Mouse (Mus musculus) gastrocnemius, adult 2 months (tissue): Measurements from ENCODE around the gene Ppp1r1a. TPM values are rescaled to one million over a fixed set of nuclear protein-coding genes. Genes with fewer than 3 reads are reported as not detected.
A peak's percentile ranks its signal among the peaks of the same experiment; 100 is the strongest.

Experiments
- DNase-seq: peaks from one replicate; pipeline ENCODE4 v3.0.0; 2022
- H3K27ac ChIP-seq: fragments of 200-600 bp; 2 replicates; pipeline ENCODE4 v1.8.1; 2022; ENCODE audit warnings: mild to moderate bottlenecking
- H3K4me3 ChIP-seq: fragments of 200-600 bp; 2 replicates; pipeline ENCODE4 v1.8.1; 2022; ENCODE audit warnings: mild to moderate bottlenecking, moderate library complexity
- CTCF ChIP-seq: fragments of 200-600 bp; IDR thresholded peaks from 2 replicates; pipeline ENCODE4 v1.8.1; 2022; ENCODE audit warnings: antibody characterized with exemption, mild to moderate bottlenecking, moderate library complexity
- intact Hi-C: fragments of 180-260 bp; cut with DNase I; formaldehyde crosslinking; loops from one replicate; pipeline ENCODE4 v1.15.1; 2025
- long read RNA-seq, 2 experiments: library from polyadenylated mRNA; stranded (forward); transcript quantifications; one replicate each; pipeline ENCODE4 v2.0.0; 2021
- total RNA-seq, 2 experiments: library from RNA; stranded (reverse); gene quantifications; 2 replicates each; pipeline ENCODE4 v1.2.3; 2021

The Ppp1r1a gene
- total RNA-seq, result 100 to 1,000 TPM in 1 of 2 experiments, 10 to 100 TPM in 1; 67.6 to 107 TPM
- long read RNA-seq, experiment 1, transcript Ppp1r1a-201 (7 exons, 1,306 nt), result major isoform, 151 of 158 reads
- long read RNA-seq, experiment 1, partial matches to known transcripts, result 4 of 158 reads
- long read RNA-seq, experiment 1, other reads (novel, unspliced or antisense), result 2 of 158 reads
- long read RNA-seq, experiment 2, transcript Ppp1r1a-201 (7 exons, 1,306 nt), result major isoform, 116 of 129 reads
- long read RNA-seq, experiment 2, partial matches to known transcripts, result 3 of 129 reads
- long read RNA-seq, experiment 2, other reads (novel, unspliced or antisense), result 7 of 129 reads

- TF ChIP-seq CTCF, result no peak
- DNase-seq, result peak; percentile 85
- peak within 1 kb of the TSS; percentile 76 for H3K4me3 ChIP-seq
- H3K27ac ChIP-seq, result peak within 1 kb of the TSS; percentile 92
- intact Hi-C loops, result no loop called here
Observed at GRCm38 (mm10) chr15:103537822-103538213, at the start of gene Ppp1r1a. Gene Ppp1r1a, minus strand, starts transcription at chr15:103538003.

GRCm38 (mm10) chr15:103585876-103586275, 48.1 kb upstream of the Ppp1r1a start:
- DNase-seq, result no peak
- no peak for TF ChIP-seq CTCF
- H3K27ac ChIP-seq, result no peak overlapping the region
- intact Hi-C loops, result no loop called here
- H3K4me3 ChIP-seq, result no peak overlapping the region

- intact Hi-C loops, result no loop called here
- no peak within 1 kb of the TSS for H3K27ac ChIP-seq
- no peak for TF ChIP-seq CTCF
- DNase-seq, result no peak
- no peak within 1 kb of the TSS for H3K4me3 ChIP-seq
Observed at GRCm38 (mm10) chr15:103564981-103565380, 27.2 kb upstream of the Ppp1r1a start, which contains the start of gene Glycam1. Gene Glycam1, minus strand, starts transcription at chr15:103565081.

- no peak for DNase-seq
- Histone ChIP-seq H3K27ac (no peak overlapping the region), H3K4me3 (no peak overlapping the region)
- intact Hi-C loops, result no loop called here
- TF ChIP-seq CTCF, result peak; percentile 73
Observed at GRCm38 (mm10) chr15:103552096-103552690, 14.4 kb upstream of the Ppp1r1a start.

- no peak overlapping the region for H3K4me3 ChIP-seq
- DNase-seq, result no peak
- intact Hi-C loops, result no loop called here
- no peak overlapping the region for H3K27ac ChIP-seq
- TF ChIP-seq CTCF, result no peak
Observed at GRCm38 (mm10) chr15:103551053-103551452, 13.2 kb upstream of the Ppp1r1a start.

GRCm38 (mm10) chr15:103549475-103549874, 11.7 kb upstream of the Ppp1r1a start:
- intact Hi-C loops, result no loop called here
- no peak for TF ChIP-seq CTCF

GRCm38 (mm10) chr15:103547983-103548382, 10.2 kb upstream of the Ppp1r1a start:
- Histone ChIP-seq H3K27ac (no peak overlapping the region), H3K4me3 (no peak overlapping the region)
- no peak for DNase-seq
- intact Hi-C loops, result no loop called here
- peak; percentile 32; the same call in 1 of the 2 replicates for TF ChIP-seq CTCF

More at GRCm38 (mm10) chr15:103549475-103549874, 11.7 kb upstream of the Ppp1r1a start:
- H3K4me3 ChIP-seq, result no peak overlapping the region
- H3K27ac ChIP-seq, result no peak overlapping the region
- no peak for DNase-seq

GRCm38 (mm10) chr15:103542526-103542925, 4.7 kb upstream of the Ppp1r1a start:
- TF ChIP-seq CTCF, result no peak
- DNase-seq, result no peak
- Histone ChIP-seq H3K27ac (no peak overlapping the region), H3K4me3 (no peak overlapping the region)
- intact Hi-C loops, result no loop called here

GRCm38 (mm10) chr15:103540646-103541045, 2.8 kb upstream of the Ppp1r1a start:
- intact Hi-C loops, result no loop called here
- TF ChIP-seq CTCF, result no peak
- no peak overlapping the region for H3K27ac ChIP-seq
- no peak overlapping the region for H3K4me3 ChIP-seq
- DNase-seq, result no peak

- H3K4me3 ChIP-seq, result peak overlapping the region; percentile 17; the same call in 1 of the 2 replicates
- intact Hi-C loops, result no loop called here
- TF ChIP-seq CTCF, result no peak
- peak overlapping the region; percentile 92 for H3K27ac ChIP-seq
- DNase-seq, result no peak
Observed at GRCm38 (mm10) chr15:103539259-103539658, 1.5 kb upstream of the Ppp1r1a start.

GRCm38 (mm10) chr15:103537011-103537821, 587 bp downstream of the Ppp1r1a start:
- intact Hi-C loops, result no loop called here
- Histone ChIP-seq H3K27ac (peak overlapping the region; percentile 92), H3K4me3 (peak overlapping the region; percentile 76)
- TF ChIP-seq CTCF, result no peak
- peak; percentile 74 for DNase-seq

GRCm38 (mm10) chr15:103536456-103536855, 1.3 kb downstream of the Ppp1r1a start:
- no peak for DNase-seq
- Histone ChIP-seq H3K4me3 (peak overlapping the region; percentile 76), H3K27ac (peak overlapping the region; percentile 92)
- intact Hi-C loops, result no loop called here
- no peak for TF ChIP-seq CTCF

GRCm38 (mm10) chr15:103535786-103536185, 2.0 kb downstream of the Ppp1r1a start:
- no peak for DNase-seq
- no peak overlapping the region for H3K4me3 ChIP-seq
- no peak overlapping the region for H3K27ac ChIP-seq
- intact Hi-C loops, result no loop called here
- no peak for TF ChIP-seq CTCF
